Mouse (Mus musculus): Measurements from ENCODE around the gene Son.

The Son gene

DNA sequence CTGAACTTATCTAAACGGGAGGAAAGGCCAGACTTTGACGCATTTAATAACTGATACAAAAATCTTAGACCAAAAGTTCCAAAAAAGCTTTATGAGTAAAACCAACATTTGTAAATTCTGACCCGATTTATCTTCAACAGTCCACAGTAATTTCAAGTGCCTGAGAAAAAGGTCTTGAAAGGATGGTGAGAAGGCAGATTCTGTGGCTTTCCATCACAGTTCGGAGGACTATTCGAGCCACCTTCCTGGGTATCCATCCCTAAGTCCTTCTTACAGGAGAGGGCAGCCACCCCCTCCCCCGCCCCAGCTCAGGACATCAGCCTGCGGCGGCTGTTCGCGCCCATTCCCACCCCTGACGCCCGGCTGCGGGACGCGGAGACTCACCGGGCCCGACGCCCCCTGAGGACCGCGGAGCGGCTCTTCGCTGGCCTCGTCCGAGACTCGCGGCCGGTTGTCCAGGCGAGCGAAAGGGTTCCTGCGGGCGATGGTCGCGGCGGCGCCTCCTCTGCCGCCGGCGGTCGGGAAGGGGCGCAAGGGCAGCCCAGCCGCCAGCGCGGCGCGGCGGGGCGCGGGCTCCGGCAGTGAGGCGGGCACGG lies 40.8 kb downstream of the Son start:
- DNase-seq (ENCODE audit: low spot score) = no peak

DNA sequence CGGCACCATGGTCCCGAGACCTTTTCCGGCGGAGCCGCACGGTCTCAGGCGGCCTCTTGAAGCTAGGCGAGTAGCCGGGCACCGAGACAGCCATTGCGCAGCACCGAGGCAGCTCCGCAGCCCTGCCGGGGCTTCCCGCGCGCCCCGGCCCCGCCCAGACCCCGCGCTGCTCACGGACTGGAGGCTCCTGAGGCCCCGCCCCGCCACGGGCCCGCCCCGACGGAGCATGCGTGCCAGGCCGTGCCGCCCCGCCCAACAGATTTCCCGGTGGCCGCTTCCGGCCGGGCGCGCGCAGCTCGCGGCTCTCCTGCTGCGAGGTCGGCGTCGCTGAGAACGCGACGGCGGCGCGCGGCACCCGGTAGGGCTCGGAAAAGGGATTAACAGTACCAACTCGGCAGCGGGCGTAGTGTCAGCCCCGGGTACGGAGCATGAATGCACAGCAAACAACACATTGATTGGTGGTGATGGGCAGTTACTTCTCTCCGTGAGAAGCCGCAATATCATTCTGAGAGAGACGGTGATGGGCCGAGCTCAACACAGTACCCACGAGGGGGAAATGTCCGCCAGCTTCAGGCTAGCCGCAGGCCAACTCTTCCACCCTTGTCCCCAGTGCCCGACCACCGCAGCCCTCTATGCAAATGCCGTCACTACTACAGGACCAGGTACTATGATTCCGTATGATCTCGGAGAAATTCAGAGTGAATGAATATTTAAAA lies 41.5 kb downstream of the Son start, which contains the start of gene Donson:
Donson (minus strand) TSS at position 152 of the 716 bp plus-strand sequence.
- peak; percentile 81 for DNase-seq (ENCODE audit: low spot score)

DNA sequence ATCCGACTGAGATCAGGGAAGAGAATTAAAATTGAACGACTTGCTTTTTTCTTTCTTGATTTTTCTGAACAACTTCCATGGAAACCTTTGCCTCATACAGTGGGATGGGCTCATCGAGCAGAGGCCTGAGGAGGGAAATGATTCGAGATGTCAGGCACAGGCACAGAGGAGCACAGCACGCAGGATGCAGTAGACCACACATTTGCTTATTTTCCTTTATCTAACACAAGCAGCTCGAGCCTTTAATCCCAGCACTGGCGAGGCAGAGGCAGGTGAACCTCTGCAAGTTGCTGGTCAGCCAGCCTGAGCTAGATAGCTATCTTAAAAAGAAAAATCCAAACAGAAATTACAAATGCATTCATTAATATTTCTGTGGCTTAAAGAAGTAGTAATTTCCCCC lies 42.5 kb downstream of the Son start:
- no peak for DNase-seq (ENCODE audit: low spot score)

DNA sequence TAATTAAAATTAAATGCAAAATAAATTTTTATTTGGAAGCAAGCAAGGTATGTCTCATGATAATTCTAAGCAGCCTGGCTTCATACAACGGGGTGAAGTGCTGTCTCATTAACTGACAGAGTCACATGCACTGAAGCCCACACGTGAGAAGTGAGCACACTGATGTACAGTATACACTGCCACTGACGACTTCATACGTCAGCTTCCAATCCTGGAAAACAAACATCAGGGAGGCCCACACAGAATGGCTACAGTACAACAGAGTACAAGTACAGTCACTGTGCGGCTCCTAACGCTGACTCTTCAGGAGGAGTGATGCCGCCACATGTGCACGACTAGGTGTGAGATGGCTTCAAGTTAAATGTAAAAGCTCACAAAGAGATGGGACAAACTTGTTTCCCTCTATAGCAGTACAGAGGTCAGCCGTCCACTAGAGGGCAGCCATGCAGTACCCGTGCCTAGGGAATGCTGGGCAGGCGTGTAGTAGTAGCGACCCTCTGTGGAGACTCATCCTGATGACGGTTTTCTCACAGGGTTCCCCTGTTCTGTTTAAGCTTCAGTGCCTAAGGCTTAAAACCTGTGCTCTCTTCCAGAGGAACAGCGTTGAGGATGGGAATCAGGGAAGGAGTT lies 47.3 kb downstream of the Son start:
- DNase-seq (ENCODE audit: low spot score) = peak; percentile 52

DNA sequence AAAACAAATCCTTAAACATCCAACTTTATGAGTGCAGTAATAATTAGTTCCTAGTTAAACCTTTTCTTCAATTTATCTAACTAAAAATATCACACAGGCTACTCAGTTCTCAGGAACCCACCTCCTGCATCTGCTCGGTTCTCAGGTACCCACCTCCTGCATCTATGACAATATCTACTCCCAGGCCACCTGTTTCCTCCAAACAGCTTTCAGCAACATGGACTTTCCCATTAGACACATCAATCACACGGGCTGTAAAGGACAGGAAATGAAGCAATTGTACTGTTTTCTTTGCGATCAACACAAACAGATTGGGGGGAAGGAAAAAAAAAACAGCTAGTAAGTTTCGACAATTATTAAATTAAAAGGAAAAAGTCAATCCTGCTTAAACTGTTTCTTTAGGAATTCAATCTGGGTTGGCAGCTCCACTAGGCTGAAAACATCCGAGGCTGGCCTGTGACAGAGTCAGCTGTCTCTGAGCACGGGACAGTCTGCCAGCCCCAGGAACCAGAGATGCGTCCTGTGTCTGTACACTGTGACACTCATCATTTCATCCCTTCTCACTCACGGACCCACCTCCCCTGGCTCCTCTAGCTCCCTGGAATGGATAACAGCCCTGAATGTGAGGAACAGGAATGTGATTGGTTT lies 47.9 kb downstream of the Son start:
- DNase-seq (ENCODE audit: low spot score) = no peak

DNA sequence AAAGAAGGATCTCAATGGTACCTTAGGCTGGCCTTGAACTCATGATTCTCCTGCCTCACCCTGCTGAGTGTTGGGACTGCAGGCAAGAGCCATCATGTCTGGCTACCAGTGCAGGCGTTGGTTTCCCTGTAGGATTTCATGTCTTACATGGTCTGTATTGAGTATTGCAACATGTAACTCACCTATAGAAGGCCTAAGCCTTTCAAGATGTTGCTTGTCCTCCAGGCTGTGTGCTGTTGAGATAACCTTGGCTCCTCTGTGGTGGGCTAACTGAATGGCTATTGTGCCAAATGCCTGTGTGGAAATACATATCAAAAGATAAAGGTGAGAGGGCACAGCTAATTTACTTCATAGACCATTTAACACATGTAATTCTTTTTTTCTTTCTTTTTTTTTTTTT lies 51.7 kb downstream of the Son start:
- no peak for DNase-seq (ENCODE audit: low spot score)

DNA sequence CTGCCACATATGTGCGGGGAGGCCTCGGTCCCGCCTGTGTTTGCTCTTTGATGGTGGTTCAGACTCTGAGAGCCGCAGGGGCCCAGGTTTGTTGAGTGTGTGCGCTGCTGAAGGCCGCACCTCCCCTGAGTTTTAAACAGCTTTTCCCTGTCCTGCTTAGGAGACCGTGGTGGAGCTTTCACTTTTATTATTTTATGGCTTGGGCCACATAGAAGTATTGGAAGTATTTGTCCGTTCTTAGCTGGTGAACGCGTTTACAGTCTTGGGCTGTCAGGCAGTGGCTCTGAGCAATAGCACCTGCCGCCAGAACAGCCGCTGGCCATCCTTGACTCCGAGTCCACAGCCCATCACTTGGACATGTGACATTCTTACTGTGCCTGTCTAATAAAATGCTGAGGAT lies 54.6 kb downstream of the Son start:
- DNase-seq (ENCODE audit: low spot score) = no peak

DNA sequence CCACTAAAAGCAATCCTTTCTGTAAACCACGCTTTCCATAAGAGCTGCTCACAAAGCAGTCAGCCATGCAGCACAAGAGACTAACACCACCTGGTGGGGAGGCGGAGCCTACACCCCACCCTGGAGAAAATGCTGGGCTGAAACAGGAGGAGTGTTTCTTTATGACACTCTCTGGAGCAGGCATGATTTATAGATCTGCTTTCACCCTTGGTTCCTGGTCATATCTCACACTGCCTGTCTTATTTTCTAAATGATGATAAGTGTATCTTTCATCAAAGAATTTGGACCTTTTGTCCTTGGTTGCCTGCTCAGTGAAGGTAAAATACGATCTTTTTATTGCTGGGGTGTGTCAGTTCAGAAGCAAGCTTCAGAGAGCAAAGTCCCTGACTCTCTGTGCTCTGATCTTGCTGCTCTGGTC lies 55.5 kb downstream of the Son start:
- DNase-seq (ENCODE audit: low spot score) = no peak

DNA sequence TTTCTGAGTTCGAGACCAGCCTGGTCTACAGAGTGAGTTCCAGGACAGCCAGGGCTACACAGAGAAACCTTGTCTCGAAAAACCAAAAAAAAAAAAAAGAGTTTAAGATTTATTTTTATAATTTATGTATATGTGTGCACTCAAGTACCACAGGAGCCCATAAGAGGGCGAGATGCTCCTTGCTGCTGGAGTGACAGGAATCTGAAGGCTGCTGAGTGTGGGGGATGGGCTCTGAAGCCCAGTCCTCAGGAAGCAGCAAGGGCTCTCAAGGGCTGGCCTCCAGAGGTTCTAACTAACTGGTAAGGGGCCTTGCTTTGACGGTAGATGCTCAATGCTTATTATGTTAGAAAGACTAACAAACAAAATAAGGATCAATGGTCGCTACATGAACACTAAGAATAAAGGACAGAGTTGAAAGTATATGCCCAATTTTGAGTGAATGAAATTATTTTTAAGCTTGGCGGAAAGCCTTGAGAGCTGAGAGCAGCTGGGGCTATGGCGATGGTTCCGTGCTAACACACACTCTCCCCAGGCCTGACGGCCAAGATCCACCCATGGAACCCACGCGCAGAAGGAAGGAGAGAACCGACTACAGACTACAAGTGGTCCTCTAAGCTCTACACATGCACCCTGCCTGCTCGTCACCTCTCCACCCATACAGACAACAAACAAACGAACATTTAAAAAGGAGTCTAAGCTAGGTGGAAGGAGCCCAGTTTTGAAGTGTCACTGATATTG lies 57.5 kb downstream of the Son start:
- DNase-seq (ENCODE audit: low spot score) = no peak

DNA sequence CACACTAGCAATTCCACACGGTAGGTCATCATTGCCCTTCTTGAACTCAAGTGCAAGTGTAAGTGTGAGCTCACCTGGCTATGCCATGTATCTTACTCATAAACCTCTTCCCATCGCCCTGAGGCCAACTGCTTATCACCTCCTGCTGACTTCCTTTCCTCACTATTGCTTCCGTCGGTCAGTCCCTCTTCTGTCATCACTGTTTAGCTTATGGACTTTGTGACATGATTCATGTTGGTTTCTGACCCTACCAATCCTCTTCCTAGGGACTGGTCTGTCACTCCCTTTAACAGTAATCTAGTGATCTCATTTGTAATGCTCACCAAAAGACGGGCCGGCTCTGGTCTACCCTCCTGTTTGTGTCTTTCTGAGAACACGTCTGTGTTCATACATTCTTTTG lies 62.9 kb downstream of the Son start:
- DNase-seq (ENCODE audit: low spot score) = no peak

DNA sequence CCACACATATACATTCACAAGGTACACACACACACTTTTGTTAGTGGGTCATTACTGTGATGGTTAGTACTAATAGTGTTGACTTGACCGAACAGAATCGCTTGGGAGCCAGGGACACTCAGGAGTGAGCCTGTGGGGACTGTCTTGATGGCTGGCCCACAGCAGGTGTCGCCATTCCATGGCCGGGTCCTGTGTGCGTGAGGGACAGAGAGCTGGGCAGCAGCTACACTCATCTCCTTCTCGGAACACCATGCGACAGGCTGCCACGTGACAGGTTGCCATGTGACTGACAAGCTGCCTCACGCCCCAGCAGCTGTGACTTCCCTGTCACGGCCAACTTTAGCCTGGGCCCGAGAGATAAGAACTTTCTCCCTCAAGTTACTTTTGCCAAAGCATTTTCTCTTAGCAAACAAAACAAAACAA lies 69.6 kb downstream of the Son start:
- DNase-seq (ENCODE audit: low spot score) = no peak

DNA sequence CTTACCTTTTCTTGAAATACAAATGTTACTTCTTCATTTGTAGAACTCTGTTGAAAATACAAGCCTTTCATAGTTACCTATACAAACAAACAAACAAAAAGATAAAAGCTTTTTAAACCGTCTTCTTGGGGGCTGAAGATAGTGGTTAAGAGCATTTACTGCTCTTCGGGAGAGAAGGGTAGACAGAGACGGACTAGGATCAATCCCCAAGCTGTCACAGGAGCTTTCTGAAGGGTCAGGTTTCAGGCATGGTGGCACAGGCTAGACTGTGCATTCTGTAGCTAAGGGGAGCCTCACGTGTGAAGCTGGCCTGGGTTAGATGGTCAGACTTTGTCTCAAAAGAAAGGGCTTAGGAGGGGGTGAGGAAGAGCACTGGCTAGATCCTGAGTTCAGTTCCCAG lies 70.1 kb downstream of the Son start:
- DNase-seq (ENCODE audit: low spot score) = no peak

DNA sequence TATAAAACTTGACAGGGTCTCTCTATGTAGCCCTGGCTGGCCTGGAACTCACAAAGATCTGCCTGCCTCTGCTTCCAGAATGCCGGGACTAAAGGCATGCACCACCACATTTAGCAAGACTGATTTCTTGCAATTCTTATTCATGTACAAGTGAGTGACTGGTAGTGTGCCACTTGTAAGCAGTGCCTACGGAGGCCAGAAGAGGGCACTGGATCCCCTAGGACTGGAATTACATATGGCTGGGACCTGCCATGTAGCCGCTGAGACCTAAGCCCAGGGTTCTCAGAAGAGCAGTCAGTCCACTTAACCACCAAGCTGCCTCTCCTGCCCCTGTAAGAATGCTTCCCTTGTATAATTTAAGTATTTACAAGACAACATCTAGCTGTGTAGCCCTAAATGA lies 76.9 kb downstream of the Son start:
- DNase-seq (ENCODE audit: low spot score) = no peak

DNA sequence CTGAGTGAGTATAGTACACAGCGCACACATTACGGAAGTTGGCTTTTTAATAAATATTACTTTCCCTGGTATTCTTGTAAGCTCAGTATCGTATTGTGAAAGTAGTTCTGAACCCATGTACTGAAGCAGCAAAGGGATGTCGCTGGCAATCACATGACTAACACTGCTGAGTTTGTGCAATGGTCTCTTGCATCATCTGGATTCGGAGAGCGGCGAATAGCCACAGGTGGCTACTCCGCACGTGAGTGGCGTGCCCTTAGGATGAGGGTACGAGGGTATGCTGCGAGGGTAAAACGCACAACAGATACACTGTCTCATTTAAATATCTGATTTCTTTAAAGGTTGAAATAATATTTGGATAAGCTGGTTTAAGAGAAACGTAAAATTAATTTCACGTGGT lies 80.1 kb downstream of the Son start:
- no peak for DNase-seq (ENCODE audit: low spot score)

DNA sequence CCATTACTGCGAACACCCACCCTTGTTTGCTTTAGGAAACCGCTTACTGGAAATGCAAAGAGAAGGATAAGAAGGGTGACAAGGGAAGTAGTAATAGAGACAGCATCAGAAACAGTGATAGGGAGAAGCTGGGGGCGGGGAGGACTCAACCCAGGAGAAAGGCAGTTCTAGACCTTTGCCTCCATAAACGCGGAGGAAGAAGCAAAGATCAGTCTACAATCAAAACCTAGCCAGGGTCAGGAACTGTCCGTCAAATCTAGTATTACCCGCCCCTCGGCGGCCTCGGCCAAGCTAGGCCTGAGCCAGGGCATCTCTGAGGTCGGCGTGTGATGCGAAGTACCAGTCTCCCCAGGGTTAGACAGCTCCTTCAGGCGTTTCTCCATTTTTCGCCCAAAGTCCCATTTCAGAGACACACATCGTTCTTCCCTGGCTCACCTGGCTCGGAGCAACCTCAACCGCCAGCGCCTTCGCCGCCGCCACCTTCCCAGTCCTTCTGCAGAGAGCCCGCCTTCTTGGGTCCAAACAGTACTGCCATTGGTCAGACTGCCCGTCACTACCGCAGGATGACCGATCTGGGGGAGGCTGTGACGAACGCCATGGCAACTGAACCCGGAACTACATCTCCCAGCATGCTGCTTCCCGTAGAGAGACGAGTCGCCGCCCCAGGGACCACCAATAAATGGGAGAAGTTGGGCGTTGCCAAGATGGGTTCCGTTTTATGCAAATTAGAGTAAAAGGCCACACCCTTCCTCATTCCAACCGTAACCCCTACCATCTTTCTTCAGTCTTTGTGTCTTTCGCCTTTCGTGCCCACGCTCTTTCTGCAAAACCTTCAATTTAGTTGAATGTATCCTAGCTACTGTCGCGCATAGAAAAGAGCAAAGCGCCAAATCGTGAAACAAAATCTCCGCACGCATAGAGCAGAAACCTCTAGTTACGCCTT lies 81.1 kb downstream of the Son start, which contains the start of gene Cryzl1:
Cryzl1 (minus strand) TSS at position 853 of the 943 bp plus-strand sequence.
- DNase-seq (ENCODE audit: low spot score) = peak; percentile 99
